In genomic region chr10:69335195-69335536, GRCm38 (mm10) we compare ENCODE assay signal across 12 mouse cellular contexts. TPM values are rescaled to one million over a fixed set of nuclear protein-coding genes. Genes with fewer than 3 reads are reported as not detected.
DNase-seq lines count a peak whose midpoint lies in the region; ATAC-seq and TF ChIP-seq lines count a peak whose summit lies in the region.
"Had no signal": no experiment of that assay in that cellular context is flagged by ENCODE, and none has a peak within 500 bp of the region (broad histone marks: within the 10 kb centered on the region; RNA-seq: fewer than 3 reads in every experiment).

No protein-coding gene starts in this region.

- TF ChIP-seq EP300 in MEL (IDR thresholded peaks at IDR 0.05; ENCODE audit: low read depth in 1 of 2, low read length in 2 of 2) = no peak

- WGBS in embryonic facial prominence, embryonic 13.5 days = 66% methylated on average over 7 of the region's 7 CpGs
- 38% methylated on average over 7 of the region's 7 CpGs for WGBS in midbrain, embryonic 15.5 days

- no peak overlapping the region for H3K27ac ChIP-seq in MEL (ENCODE audit: control insufficient read depth, low read depth, low read length)
- H3K27ac ChIP-seq in embryonic facial prominence, embryonic 13.5 days = peak overlapping the region; percentile 28; the same call in 1 of the 2 replicates
- H3K27ac ChIP-seq in midbrain, embryonic 15.5 days = peak overlapping the region; percentile 27; the same call in 1 of the 2 replicates

- peak; percentile 8 to 18 for DNase-seq in left cerebral cortex, postnatal 25 days (ENCODE audit: low spot score in 2 of 2)
- DNase-seq in left cerebral cortex, postnatal 10 days (ENCODE audit: extremely low spot score in 1 of 2, low spot score in 2 of 2) = no peak
- DNase-seq in MEL (ENCODE audit: low read depth, low spot score) = no peak
- DNase-seq in right cerebral cortex, postnatal 4 days = no peak
- DNase-seq: heart, adult 18-20 months; kidney, adult 11 months; layer of hippocampus, adult 9-11 months; liver, postnatal 0 days; thymus, postnatal 25 days had no signal

- H3K27me3 ChIP-seq in MEL (ENCODE audit: control insufficient read depth in 1 of 2, insufficient read depth in 2 of 2, low read length in 2 of 2) = no peaks in the 10 kb centered on the region
- H3K27me3 ChIP-seq in embryonic facial prominence, embryonic 13.5 days = no peaks in the 10 kb centered on the region
- no peaks in the 10 kb centered on the region for H3K27me3 ChIP-seq in midbrain, embryonic 15.5 days (replicated peaks)

- no peak for TF ChIP-seq CTCF in MEL (IDR thresholded peaks at IDR 0.05 in 2 of 3, conservative IDR thresholded peaks at IDR 0.05 in 1 of 3; ENCODE audit: control insufficient read depth in 1 of 3, insufficient read depth in 1 of 3, low read depth in 2 of 3, low read length in 3 of 3, poor library complexity in 1 of 3, severe bottlenecking in 1 of 3)

- intact Hi-C loops in left cerebral cortex, postnatal 25 days (cut with DNase I) = no loop called here
- intact Hi-C loops in left cerebral cortex, postnatal 10 days (cut with DNase I) = no loop called here

- TF ChIP-seq POLR2A in MEL (IDR thresholded peaks at IDR 0.05; ENCODE audit: control insufficient read depth in 1 of 2, insufficient read depth in 1 of 2, low read depth in 1 of 2, low read length in 2 of 2, poor library complexity in 1 of 2) = no peak

- H3K9ac ChIP-seq in MEL (ENCODE audit: control insufficient read depth, low read depth, low read length, poor library complexity, severe bottlenecking) = no peak overlapping the region
- H3K9ac ChIP-seq in embryonic facial prominence, embryonic 13.5 days = no peak overlapping the region
- H3K9ac ChIP-seq in midbrain, embryonic 15.5 days = no peak overlapping the region
- H3K9ac ChIP-seq: liver, postnatal 0 days had no signal

- H3K4me2 ChIP-seq in embryonic facial prominence, embryonic 13.5 days = no peak overlapping the region
- no peak overlapping the region for H3K4me2 ChIP-seq in midbrain, embryonic 15.5 days

- no peaks in the 10 kb centered on the region for H3K79me2 ChIP-seq in MEL (ENCODE audit: control insufficient read depth, insufficient read depth, low read length, poor library complexity)

- no peaks in the 10 kb centered on the region for H3K4me1 ChIP-seq in MEL (ENCODE audit: control insufficient read depth in 1 of 2, insufficient read depth in 2 of 2, low read length in 2 of 2)
- H3K4me1 ChIP-seq in embryonic facial prominence, embryonic 13.5 days = 0 out of 2 replicates have a peak, but pooled peaks cover 3% of the 10 kb centered on the region
- H3K4me1 ChIP-seq in midbrain, embryonic 15.5 days = no peaks in the 10 kb centered on the region

- no peak for ATAC-seq in embryonic facial prominence, embryonic 13.5 days (ENCODE audit: insufficient number of reproducible peaks, insufficient read depth, low FRiP score, low TSS enrichment, low read depth)
- no peak for ATAC-seq in midbrain, embryonic 15.5 days (replicated peaks)
- ATAC-seq in cerebellum, adult (ENCODE audit: insufficient number of reproducible peaks, low FRiP score, low TSS enrichment) = no peak
- ATAC-seq: liver, postnatal 0 days had no signal

- no peak overlapping the region for H3K4me3 ChIP-seq in MEL (ENCODE audit: control insufficient read depth in 1 of 2, insufficient read depth in 1 of 2, low read depth in 2 of 2, low read length in 2 of 2)
- H3K4me3 ChIP-seq in embryonic facial prominence, embryonic 13.5 days = no peak overlapping the region
- no peak overlapping the region for H3K4me3 ChIP-seq in midbrain, embryonic 15.5 days

- no peak for TF ChIP-seq RAD21 in MEL (IDR thresholded peaks at IDR 0.05; ENCODE audit: low read depth, low read length)

- peaks cover 0 to 12% of the 10 kb centered on the region in 2 experiments; a peak in 2 of 4 replicates for H3K36me3 ChIP-seq in MEL (ENCODE audit: control insufficient read depth in 1 of 2, insufficient read depth in 2 of 2, low read length in 2 of 2)
- H3K36me3 ChIP-seq in embryonic facial prominence, embryonic 13.5 days = peaks cover 60% of the 10 kb centered on the region
- no peaks in the 10 kb centered on the region for H3K36me3 ChIP-seq in midbrain, embryonic 15.5 days (replicated peaks)

- no peaks in the 10 kb centered on the region for H3K9me3 ChIP-seq in MEL (replicated peaks; ENCODE audit: insufficient read depth, low read length)
- no peaks in the 10 kb centered on the region for H3K9me3 ChIP-seq in embryonic facial prominence, embryonic 13.5 days
- H3K9me3 ChIP-seq in midbrain, embryonic 15.5 days = no peaks in the 10 kb centered on the region

TF ChIP-seq in MEL, 35 proteins besides CTCF, POLR2A, EP300 and RAD21:
- peak; percentile 6; the same call in 1 of the 2 replicates for TF ChIP-seq POLR2AphosphoS2 (IDR thresholded peaks at IDR 0.05; ENCODE audit: low read length)
- 0 out of 2 replicates have a peak, but pooled peaks have one; percentile 8 for TF ChIP-seq ZMIZ1 (IDR thresholded peaks at IDR 0.05; ENCODE audit: low read depth, low read length)
- TF ChIP-seq NELFE (IDR thresholded peaks at IDR 0.05; ENCODE audit: low read depth, low read length) = no peak
- no peak for TF ChIP-seq BHLHE40 (IDR thresholded peaks at IDR 0.05; ENCODE audit: borderline replicate concordance, low read depth, low read length)

RNA-seq across cellular contexts. Expression of gene Cdk1, which starts 17.6 kb away (rescaled TPM):
- total RNA-seq in left cerebral cortex, postnatal 25 days (2021) = under 1 TPM; 0.73 to 0.87 TPM
- total RNA-seq in left cerebral cortex, postnatal 10 days (2021) = 1 to 10 TPM; 5.1 to 7.5 TPM
- total RNA-seq in MEL (2012; rRNA removed) = 311 and 333 TPM in 2 replicates
- 100 to 1,000 TPM; 223 to 562 TPM for polyA plus RNA-seq in MEL (2012; ENCODE audit: insufficient read depth in 1 of 2, insufficient read length in 2 of 2, low read depth in 1 of 2, low replicate concordance in 2 of 2, missing spikeins in 1 of 2)
- 399 and 458 TPM in 2 replicates for polyA plus RNA-seq in embryonic facial prominence, embryonic 13.5 days (2015; fragmentation: Nextera tagmentation; extraction: Ambion mirVana)
- polyA plus RNA-seq in midbrain, embryonic 15.5 days (2015; fragmentation: Nextera tagmentation; extraction: Ambion mirVana) = 63.0 and 66.4 TPM in 2 replicates

Comparison
In these comparisons a context has a peak if more than half of its experiments do, and no peak if none do; other contexts are left out.
1. DNase-seq: peak in left cerebral cortex, postnatal 25 days (2 of 2); none in left cerebral cortex, postnatal 10 days (0 of 2), MEL (single experiment) and right cerebral cortex, postnatal 4 days (single experiment).
2. RNA of gene Cdk1, which starts 17.6 kb away (total RNA-seq): 311 to 333 TPM in MEL; 5.1 to 7.5 TPM in left cerebral cortex, postnatal 10 days and 0.73 to 0.87 TPM in left cerebral cortex, postnatal 25 days; every median in the first group is over 10 times any median in the second.